Mouse (Mus musculus) cerebellum, adult 9-10 months (tissue): ENCODE results near the gene Mfge8.
A peak's percentile ranks its signal among the peaks of the same experiment; 100 is the strongest.

ENCODE experiments used
- DNase-seq: peaks from one replicate; pipeline ENCODE4 v3.0.0; 2022

Gene Mfge8

DNA sequence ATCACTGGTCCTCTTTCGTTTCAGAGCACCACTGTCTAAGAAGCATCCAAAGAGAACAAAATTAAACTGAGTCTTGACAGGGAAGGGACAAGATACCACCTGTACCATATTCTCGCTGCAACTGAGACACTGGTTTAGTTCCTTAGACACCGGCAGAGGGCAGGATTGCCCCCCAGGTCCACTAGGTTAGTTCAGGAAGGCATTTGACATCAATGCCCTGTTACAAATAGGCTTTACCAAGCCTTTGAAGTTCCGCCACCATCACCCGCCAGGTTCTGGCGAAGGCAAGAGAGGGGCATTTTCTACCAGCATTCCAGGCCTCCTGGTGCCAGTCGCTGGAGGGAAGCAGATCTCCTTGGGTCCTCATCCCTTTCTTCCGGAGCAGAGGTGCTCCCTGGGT lies 19.0 kb downstream of the Mfge8 start:
- no peak for DNase-seq

DNA sequence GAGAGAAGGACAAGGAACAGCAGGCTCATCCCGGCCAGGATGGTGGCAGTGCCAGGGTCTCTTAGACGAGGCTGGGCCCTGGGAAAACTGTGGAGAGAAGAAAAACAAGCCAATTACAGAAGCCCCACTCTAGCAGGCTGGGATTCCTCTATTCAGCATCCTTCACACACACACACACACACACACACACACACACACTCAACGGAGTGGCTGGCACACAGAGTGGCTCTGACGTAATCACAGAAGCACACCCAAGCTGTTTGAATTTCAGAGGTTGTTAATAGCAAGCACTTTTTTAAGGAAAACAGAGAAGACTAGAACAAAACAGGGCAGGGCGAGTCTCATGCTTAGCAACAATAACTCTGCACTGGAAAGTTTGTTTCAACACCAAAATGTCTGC lies 25.4 kb downstream of the Mfge8 start:
- DNase-seq, result no peak

DNA sequence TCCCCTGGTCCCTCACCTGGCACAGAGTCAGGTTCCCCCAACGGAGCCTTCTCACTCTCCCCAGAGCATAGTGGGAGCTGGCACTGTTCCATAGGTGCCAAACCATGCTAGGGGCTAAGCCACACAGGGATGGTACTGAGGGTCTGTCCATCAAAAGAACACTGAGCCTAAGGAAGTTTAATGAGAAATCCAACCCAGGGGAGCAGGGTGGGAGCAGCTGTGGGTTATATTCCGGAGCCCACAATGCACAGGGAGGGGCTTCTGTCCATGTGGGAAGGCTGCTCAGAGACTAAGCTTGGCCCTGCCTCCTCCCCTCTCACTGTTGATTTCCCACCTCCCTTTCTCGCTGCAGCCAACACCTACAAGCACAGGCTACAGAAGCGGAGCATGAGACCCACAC lies 35.0 kb downstream of the Mfge8 start:
- DNase-seq, result no peak

DNA sequence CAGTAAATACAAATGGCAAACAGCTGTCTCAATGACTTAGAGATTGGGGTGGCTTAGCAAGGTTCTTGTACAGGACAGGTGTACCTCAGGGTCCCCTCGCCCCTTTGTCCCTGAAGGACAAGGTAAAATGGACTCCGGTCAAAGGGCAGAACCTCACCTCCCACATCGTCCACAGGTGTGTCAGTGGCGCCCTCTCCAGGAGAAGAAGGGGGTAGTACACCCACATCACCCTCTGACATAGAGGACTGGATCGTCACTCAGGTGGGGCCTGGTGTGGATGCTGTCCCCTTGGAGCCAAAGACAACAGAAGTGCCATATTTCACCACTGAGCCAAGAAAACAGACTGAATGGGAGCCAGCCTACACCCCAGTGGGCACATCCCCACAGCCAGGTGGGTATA lies 52.4 kb downstream of the Mfge8 start:
- no peak for DNase-seq

DNA sequence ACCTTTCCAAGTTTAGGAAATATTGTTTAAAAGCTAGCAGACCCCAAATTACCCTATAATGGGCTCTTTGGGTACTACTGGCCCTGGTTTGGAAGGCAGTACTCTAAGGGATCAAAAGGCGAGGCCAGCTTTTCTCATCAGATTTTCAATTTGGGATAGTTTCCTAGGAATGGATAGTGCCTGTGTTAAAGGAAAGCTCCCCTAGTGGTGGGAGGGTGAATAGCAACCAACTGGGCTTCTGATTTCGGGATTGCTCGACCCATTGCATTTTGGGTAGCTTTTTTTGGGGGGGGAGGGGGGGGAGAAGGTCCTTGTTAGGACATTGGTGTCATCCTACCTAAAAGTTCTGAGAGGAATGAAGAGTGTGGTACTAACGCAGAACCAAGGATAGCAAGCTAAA lies 59.7 kb downstream of the Mfge8 start:
- DNase-seq, result peak; percentile 25
